Mouse (Mus musculus): ENCODE results near the gene Mybpc3. TPM values are rescaled to one million over a fixed set of nuclear protein-coding genes. Genes with fewer than 3 reads are reported as not detected.

Mybpc3 gene
- total RNA-seq, 2 experiments from 2014 or later, result 0.22 to 0.31 TPM

DNA sequence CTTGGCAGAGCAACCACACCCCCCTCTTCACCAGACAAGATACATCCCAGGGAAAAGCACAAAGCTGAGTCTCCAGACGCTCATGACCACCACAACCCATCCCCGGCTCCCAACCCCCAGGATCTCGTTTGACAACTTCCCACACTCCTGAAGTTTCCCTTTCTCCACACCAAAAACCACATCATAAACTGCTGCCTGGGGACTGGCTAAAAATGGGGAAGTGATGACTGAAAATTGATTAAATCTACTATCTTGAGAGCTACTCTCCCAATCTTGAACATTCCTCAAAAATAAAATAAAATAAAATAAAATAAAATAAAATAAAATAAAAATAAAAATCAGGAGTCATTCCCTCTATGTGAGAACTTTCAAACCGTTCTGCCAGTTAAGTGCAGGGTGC lies 45.0 kb downstream of the Mybpc3 start:
- DNase-seq (ENCODE audit: low spot score in 2 of 2), result no peak

DNA sequence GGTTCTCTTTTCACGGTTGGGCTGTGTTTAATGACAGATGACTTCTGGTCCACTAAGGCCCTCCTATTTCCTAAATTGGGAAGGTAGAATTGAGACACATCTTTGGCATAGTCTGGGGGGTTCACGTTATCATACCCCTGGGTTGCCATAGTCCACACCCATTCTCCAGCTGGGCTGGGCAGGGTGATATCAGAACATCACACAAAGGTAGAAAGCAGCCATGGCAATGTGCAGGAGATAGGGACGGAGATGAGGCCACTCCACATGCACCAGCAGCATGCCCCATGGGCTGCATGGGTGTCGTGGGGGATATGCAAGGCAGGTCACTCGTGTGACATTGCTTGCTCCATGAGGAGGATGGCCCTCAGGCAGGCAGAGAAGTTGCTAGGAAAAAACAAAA lies 45.6 kb downstream of the Mybpc3 start:
- no peak for DNase-seq (ENCODE audit: low spot score in 2 of 2)

DNA sequence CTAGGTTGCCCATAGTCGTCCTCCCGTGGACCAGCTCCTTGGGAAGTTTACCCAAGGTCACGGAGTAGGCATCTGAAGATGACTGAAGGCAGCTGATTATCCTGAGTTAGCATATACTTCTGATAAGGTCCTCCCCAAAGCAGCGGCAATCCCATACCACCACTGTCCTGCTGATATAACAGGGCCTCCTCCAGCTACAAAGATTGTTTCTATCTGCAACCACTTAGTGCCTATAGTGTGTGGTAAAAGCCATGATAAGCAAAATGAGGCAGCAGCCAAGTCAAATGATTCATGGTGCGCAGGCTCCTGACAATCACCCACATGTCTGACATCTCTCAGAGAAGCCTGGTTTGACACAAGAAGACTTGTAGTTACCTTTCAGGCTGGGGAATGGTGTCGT lies 47.0 kb downstream of the Mybpc3 start:
- no peak for DNase-seq (ENCODE audit: low spot score in 2 of 2)

DNA sequence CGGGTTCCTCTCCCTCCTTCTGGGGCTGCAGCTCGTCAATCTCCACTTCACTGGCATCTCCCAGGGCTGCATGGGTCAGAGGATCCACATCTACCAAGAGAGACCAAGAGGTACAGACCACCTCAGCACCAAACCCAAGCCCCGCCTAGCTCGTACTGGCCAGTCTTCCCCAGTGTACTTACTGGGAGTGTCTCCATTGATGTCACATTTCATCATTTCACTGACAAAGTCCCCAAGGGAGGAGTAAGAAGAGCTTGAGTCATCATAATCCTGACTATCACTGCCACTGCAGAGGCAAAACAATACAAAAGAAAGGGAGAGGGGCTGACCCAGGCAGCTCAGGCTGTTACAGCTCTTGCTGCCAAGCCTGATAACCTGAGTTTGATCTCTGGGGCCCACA lies 49.7 kb downstream of the Mybpc3 start:
- DNase-seq (ENCODE audit: low spot score in 2 of 2), result no peak

DNA sequence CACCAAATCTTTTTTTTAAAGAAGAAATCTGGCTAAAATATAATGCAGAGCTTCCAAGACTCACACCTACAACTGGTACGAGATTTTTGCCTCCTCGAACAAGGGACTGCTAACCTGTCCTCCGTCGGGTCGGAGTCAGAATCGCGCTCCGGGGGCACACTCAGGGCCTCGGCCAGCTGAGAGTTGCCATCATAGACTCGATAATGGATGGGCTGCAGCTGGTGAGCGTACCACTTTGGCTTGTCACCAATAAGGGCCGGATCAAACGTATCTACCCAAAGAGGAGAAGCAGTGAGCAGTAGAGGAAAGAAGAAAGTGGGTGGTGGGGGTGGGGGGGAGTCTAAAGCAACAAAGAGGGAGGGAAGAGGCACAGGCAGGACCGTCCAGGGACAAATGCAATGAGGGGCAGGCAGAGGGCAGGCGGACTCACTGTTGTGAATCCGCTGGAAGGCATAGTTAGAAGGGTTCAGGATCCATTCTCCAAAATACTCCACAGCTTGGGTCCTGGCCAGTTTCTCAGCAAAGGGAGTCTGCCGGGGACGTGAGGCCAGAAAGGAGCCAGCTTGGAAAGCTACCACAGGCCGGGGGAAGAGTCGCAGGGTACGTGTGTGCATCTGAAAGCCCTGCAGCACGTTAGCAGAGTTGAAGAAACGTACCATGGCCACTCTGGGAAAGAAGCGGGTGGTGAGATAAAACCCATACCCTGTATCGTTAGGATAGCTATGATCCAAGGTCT lies 51.8 kb downstream of the Mybpc3 start:
- no peak for DNase-seq (ENCODE audit: low spot score in 2 of 2)

DNA sequence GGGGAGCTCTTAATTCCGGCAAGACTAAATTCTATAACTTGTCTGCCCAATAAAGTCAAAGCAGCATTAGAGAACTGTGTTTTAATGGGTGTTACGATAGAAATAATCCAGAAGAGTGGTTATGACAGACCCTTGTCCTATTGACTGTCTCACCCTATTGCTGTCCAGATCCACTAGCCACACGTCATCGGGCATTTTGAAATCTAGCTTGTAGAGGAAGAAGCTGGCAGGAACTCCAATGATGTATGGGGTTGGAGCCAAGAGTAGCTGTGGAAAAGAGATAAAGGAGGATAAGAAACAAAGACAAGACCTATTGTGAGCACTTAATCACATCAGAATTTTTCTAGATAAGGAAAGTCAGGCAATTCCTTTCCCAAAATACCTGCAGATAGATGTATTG lies 57.5 kb downstream of the Mybpc3 start:
- DNase-seq (ENCODE audit: low spot score in 2 of 2), result no peak

DNA sequence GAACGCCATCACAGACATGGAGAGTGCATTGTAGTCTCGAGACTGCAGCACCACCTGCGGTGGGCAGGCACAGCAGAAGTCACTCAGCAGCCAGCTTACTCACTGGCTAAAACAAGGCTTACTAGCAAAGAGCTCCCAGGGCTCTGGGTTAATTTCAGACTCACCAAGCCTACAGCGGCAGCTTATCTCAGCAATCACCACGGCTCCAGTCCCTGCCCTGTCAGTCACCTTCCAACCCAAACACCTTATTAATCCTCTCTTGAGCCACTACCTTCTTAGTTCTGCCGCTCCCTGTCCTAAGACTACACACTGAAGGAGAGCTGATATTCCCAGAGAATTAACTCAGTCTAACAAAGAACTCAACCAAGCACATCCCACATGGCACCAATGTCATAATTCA lies 58.3 kb downstream of the Mybpc3 start:
- DNase-seq (ENCODE audit: low spot score in 2 of 2), result no peak

DNA sequence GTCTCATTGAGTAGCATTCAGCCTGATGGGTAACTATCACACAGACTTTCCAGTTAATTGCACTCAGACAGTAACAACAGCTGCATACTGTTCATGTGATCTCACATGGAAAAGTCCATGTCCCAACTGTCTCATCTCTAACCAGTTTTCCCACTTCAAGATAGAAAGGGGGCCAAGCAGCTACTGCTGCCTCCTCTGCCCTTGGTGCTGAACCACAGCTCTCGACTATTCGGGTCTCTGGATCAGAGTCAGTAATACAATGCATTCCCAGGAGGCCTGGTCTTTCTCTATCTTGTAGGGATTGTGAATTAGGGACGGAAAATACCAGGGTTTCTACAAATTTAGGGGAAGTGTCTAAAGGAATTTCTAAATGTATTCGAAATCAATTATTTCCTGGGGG lies 61.9 kb downstream of the Mybpc3 start:
- DNase-seq (ENCODE audit: low spot score in 2 of 2), result no peak

DNA sequence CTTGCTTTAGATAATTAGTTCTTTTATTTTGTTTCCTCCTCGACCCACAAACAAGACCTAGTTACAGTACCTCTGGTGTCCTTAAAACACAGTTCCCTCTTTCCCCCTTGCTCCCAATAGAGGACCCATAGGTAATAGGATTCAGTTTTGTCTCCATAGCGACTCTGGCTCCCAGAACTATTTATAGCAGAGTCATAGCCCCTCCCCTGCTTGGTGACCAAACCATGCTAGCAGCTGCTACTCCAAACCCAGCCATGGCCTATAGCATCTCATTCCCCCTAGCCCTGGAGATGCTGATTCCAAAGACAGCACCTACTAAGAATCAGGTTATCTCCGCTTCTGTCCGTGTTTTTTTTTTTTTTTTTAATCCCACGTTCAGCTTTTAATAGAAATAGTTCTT lies 62.8 kb downstream of the Mybpc3 start:
- DNase-seq (ENCODE audit: low spot score in 2 of 2), result no peak

DNA sequence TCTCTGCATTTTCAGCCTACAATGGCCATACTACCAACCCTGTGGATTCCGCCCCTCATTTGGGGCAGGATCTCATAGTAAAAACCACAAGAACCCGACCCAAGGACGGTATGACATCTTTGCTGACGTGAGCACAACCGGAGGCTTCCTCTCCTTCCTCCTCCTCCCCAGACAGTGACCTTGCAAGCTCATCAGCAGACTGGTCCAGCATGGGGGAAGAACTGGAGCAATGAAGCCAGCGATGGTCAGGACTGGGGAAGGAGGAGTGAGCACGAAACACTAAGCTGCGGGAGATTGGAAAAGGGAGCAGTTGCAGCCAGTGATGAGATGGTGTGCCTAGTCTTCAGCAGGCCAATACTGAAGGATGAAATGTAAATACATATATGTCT lies 64.1 kb downstream of the Mybpc3 start:
- no peak for DNase-seq (ENCODE audit: low spot score in 2 of 2)

DNA sequence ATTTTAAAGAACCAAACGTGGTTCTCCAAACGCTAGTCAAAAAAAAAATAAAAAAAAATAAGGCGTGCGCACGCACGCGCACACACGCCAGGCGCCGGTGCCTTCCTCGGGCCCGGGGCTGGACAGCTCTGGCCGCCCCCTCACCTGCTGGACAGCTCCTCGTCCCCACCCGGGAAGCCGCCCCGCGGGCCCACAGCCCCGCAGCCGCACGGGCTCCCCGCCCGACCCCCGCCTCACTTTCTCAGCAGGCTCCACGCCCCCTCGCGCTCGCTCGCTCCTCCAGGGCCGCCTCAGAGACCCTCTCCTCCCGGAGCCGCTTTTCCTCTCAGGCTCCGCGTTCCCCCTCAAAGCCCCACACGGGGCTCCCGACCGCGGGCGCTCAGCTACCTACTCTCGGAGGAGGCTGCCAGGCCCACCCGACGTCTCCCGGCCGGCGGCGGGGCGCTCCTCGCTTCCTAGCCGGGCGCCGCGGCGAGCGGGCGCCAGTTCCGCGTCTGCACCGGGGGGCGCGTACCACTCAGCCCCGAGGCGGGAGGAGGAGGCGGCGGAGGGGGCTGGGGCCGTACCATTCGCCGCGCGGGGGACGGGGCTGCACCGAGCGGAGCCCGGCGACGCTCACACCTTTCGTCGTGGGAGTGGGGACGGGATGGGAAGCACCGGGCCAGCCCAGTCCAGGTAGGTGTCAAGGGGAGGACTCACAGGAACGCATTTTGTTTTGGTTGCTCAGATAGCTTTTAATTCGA lies 64.6 kb downstream of the Mybpc3 start:
- DNase-seq (ENCODE audit: low spot score in 2 of 2), result peak in 1 of 2 experiments; percentile 65

DNA sequence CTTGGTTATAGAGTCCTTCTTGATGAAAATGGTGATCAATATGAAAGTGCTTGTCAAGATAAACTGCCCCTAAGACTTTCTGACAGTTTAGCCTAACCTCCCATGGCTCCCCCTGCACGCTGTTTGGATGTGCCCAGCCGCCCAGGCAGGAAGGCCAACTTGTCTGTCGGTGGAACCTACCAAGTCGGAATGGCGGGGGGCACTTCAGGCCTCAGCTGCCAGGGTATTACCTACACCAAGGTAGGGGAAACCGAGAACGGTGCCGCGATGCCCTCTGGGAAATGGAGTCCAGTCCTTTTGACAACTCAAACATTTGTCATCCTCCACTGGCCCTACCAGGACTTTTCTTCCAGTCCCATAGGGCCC lies 65.2 kb downstream of the Mybpc3 start:
- peak in 1 of 2 experiments; percentile 81 for DNase-seq (ENCODE audit: low spot score in 2 of 2)

DNA sequence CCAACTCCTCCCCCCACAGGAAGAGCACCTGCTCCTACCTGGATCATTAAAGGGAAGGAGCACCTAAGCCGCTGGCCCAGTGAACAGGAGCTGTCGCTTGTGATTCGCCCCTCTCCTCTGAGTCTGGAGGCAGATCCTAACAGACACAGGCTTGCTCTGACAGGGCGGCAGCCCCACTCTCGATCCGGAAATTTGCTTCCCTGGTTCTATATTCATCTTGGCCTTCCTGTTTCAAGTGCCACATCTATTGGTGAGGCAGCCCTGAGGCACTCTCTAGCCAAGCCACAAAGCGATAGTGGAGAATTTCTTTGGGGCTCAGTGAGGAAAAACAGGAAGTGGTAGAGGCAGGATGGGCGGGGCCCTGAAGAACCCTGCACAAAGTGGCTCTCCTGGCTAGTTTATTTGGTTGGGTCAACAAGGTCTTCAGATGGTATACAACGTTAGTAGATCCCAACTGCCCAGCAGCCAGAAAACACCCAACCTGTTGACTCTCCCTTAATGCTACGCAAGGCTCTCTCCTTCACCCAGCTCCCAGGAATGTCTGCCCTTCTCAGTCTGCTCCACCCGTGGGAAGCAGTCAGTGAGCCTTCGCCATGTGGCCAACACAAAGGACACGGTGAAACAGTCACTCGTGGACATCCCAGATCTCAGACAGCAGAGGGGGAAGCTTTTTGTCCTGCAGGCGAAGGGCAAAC lies 65.9 kb downstream of the Mybpc3 start, which contains the start of gene Madd:
TSS of gene Madd (minus strand) at position 127 of the 695 bp plus-strand sequence.
- no peak for DNase-seq (ENCODE audit: low spot score in 2 of 2)

Other genes starting within 250 kb of the Mybpc3 start
- gene C1qtnf4, start 232.3 kb upstream of the Mybpc3 start, total RNA-seq (2021), result 10 to 100 TPM in 1 of 2 experiments, 1 to 10 TPM in 1; 7.5 to 10.1 TPM
- gene Kbtbd4, start 213.4 kb upstream of the Mybpc3 start, total RNA-seq (2021), result 10 to 100 TPM; 19.6 to 23.5 TPM
- gene Ndufs3, start 213.3 kb upstream of the Mybpc3 start, total RNA-seq (2021), result 100 to 1,000 TPM; 329 to 331 TPM
- gene Celf1, start 177.8 kb upstream of the Mybpc3 start, total RNA-seq (2021), result 10 to 100 TPM; 70.6 to 88.9 TPM
- gene Rapsn, start 82.5 kb upstream of the Mybpc3 start, total RNA-seq (2021), result 10 to 100 TPM; 37.6 to 45.0 TPM
- 100 to 1,000 TPM; 337 to 338 TPM for gene Psmc3, start 64.1 kb upstream of the Mybpc3 start, total RNA-seq (2021)
- 10 to 100 TPM; 40.9 to 44.9 TPM for gene Slc39a13, start 47.7 kb upstream of the Mybpc3 start, total RNA-seq (2021)
- gene Spi1, start 35.8 kb upstream of the Mybpc3 start, total RNA-seq (2021), result 1 to 10 TPM; 5.4 to 6.6 TPM
- gene Madd, start 65.7 kb downstream of the Mybpc3 start, total RNA-seq (2021), result 10 to 100 TPM in 1 of 2 experiments, 1 to 10 TPM in 1; 8.9 to 11.4 TPM
- 1 to 10 TPM; 2.4 to 4.5 TPM for gene Nr1h3, start 84.7 kb downstream of the Mybpc3 start, total RNA-seq (2021)
- gene Acp2, start 84.7 kb downstream of the Mybpc3 start, total RNA-seq (2021), result 10 to 100 TPM; 19.5 to 21.8 TPM
- 1 to 10 TPM; 6.8 to 9.5 TPM for gene Ddb2, start 118.8 kb downstream of the Mybpc3 start, total RNA-seq (2021)
- 100 to 1,000 TPM; 297 to 321 TPM for gene Pacsin3, start 137.8 kb downstream of the Mybpc3 start, total RNA-seq (2021)
- gene Arfgap2, start 146.8 kb downstream of the Mybpc3 start, total RNA-seq (2021), result 10 to 100 TPM; 86.1 to 95.9 TPM

Measured in gastrocnemius, postnatal 4 days (tissue).